Mouse (Mus musculus): ENCODE data around the gene Dcakd.

DNA sequence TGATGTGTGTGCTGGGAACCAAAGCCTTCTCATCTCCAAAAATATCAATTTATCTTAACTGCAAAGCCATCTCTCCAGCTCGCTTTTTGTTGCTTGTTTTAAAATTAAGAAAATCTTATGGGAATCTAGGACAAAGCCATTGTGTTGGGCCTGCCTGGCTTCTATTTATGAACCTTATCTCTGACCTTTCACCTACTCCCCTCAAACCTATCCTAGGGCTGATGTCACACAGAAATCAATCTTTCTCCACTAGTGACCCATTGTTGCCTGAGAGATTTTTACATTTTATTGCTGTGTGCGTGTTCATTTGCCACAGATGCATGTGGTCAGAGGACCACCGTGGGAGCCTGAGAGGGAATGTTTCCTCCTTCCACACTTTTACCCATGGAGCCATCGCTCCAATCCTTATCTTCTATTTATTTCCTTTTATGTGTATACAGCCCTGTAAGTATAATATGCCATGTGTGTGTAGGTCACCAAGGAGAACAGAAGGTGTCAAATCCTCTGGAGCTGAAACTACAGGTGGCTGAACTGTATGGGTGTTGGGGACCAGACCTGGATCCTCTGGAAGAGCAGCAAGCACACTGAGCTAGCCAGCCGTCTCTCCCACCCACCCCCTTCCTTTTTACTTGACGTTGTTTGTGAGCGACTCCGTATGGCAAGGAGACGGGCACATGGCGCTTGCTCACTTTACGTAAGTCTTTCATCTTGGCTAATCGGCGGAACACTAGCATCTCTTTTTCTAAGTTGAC lies 17.5 kb downstream of the Dcakd start:
- TF ChIP-seq MAFK (IDR thresholded peaks at IDR 0.05; ENCODE audit: insufficient read depth, low read depth, low read length) = no peak
- no peak for TF ChIP-seq HCFC1 (IDR thresholded peaks at IDR 0.05; ENCODE audit: borderline replicate concordance, insufficient read depth, low read length)

Measured in ES-E14 (cell line).